In the genomic region with DNA sequence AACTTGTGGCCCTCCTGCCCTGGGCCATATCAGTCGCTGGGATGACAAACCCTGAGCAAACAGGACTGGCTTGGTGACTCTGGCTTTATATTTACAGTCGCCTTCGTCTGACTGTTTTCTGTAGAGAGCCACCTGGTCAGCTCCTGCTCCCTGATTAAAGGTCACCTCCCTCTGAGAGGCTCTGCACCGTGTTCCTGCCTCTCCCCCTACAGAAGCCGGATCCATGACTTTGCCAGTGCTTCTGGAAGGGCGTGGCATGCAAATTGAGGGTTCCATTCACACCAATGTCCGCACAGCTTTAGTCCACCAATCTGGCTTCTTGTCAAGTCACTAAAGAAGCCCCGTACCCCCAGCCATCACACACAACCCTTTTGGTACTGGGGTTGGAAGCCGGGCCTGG, we compare ENCODE assay signal across 19 mouse cellular contexts. TPM values are rescaled to one million over a fixed set of nuclear protein-coding genes. Genes with fewer than 3 reads are reported as not detected.
DNase-seq lines count a peak whose midpoint lies in the region; ATAC-seq and TF ChIP-seq lines count a peak whose summit lies in the region.
"Had no signal": no experiment of that assay in that cellular context is flagged by ENCODE, and none has a peak within 500 bp of the region (broad histone marks: within the 10 kb centered on the region; RNA-seq: fewer than 3 reads in every experiment).

No protein-coding gene starts in this region.

- H3K27ac ChIP-seq in hindbrain, embryonic 10.5 days: peak overlapping the region; percentile 26
- H3K27ac ChIP-seq in hindbrain, embryonic 13.5 days: no peak overlapping the region
- H3K27ac ChIP-seq in intestine, postnatal 0 days (ENCODE audit: low read depth, low read length): peak overlapping the region; percentile 63
- peak overlapping the region; percentile 34 for H3K27ac ChIP-seq in liver, postnatal 0 days (ENCODE audit: low read depth)
- H3K27ac ChIP-seq: hindbrain, embryonic 15.5 days; limb, embryonic 12.5 days; midbrain, embryonic 12.5 days had no signal

- no peaks in the 10 kb centered on the region for H3K9me3 ChIP-seq in hindbrain, embryonic 10.5 days
- H3K9me3 ChIP-seq in hindbrain, embryonic 13.5 days: no peaks in the 10 kb centered on the region
- no peaks in the 10 kb centered on the region for H3K9me3 ChIP-seq in intestine, postnatal 0 days (ENCODE audit: control insufficient read depth)
- no peaks in the 10 kb centered on the region for H3K9me3 ChIP-seq in liver, postnatal 0 days (ENCODE audit: low read length)
- H3K9me3 ChIP-seq: hindbrain, embryonic 15.5 days; limb, embryonic 12.5 days; midbrain, embryonic 12.5 days had no signal

- TF ChIP-seq CTCF in intestine, postnatal 0 days (IDR thresholded peaks at IDR 0.05; ENCODE audit: low read depth): no peak
- TF ChIP-seq CTCF in liver, postnatal 0 days (IDR thresholded peaks at IDR 0.05; ENCODE audit: low read depth): no peak

- H3K4me3 ChIP-seq in hindbrain, embryonic 10.5 days: no peak overlapping the region
- no peak overlapping the region for H3K4me3 ChIP-seq in hindbrain, embryonic 13.5 days
- no peak overlapping the region for H3K4me3 ChIP-seq in intestine, postnatal 0 days (ENCODE audit: low read depth, low read length)
- H3K4me3 ChIP-seq in liver, postnatal 0 days (ENCODE audit: low read depth, low read length): no peak overlapping the region
- H3K4me3 ChIP-seq: hindbrain, embryonic 15.5 days; limb, embryonic 12.5 days; midbrain, embryonic 12.5 days had no signal

- DNase-seq in hindbrain, embryonic 10.5 days (ENCODE audit: low spot score): no peak
- DNase-seq in ES-CJ7 (ENCODE audit: low read depth, low spot score): peak; percentile 80
- no peak for DNase-seq in liver, postnatal 0 days
- no peak for DNase-seq in left cerebral cortex, postnatal 4 days
- DNase-seq in adrenal gland, postnatal 14 days: no peak
- no peak for DNase-seq in thymus, postnatal 25 days
- DNase-seq: B cell, adult 2 months; cerebellum, adult 9-10 months; embryo, embryonic 11 days; forebrain, postnatal 0 days; gastrocnemius, postnatal 14 days; kidney, postnatal 10 days; layer of hippocampus, postnatal 36 days; right cerebral cortex, postnatal 4 days had no signal

- no peaks in the 10 kb centered on the region for H3K36me3 ChIP-seq in hindbrain, embryonic 10.5 days
- H3K36me3 ChIP-seq in hindbrain, embryonic 13.5 days: no peaks in the 10 kb centered on the region
- no peaks in the 10 kb centered on the region for H3K36me3 ChIP-seq in intestine, postnatal 0 days (ENCODE audit: control insufficient read depth, insufficient read depth)
- no peaks in the 10 kb centered on the region for H3K36me3 ChIP-seq in liver, postnatal 0 days (replicated peaks; ENCODE audit: insufficient read depth, low read length)
- H3K36me3 ChIP-seq: hindbrain, embryonic 15.5 days; limb, embryonic 12.5 days; midbrain, embryonic 12.5 days had no signal

- intact Hi-C loops in left cerebral cortex, postnatal 4 days (cut with DNase I): no loop called here

- no peak overlapping the region for H3K9ac ChIP-seq in hindbrain, embryonic 13.5 days
- H3K9ac ChIP-seq in intestine, postnatal 0 days (ENCODE audit: low read depth, low read length): no peak overlapping the region
- no peak overlapping the region for H3K9ac ChIP-seq in liver, postnatal 0 days (replicated peaks)
- H3K9ac ChIP-seq: forebrain, postnatal 0 days; hindbrain, embryonic 15.5 days; limb, embryonic 12.5 days; midbrain, embryonic 12.5 days had no signal

- H3K4me2 ChIP-seq in hindbrain, embryonic 13.5 days: no peak overlapping the region
- H3K4me2 ChIP-seq in intestine, postnatal 0 days (replicated peaks; ENCODE audit: low read depth): no peak overlapping the region
- no peak overlapping the region for H3K4me2 ChIP-seq in liver, postnatal 0 days (ENCODE audit: low read depth, low read length)
- H3K4me2 ChIP-seq: hindbrain, embryonic 15.5 days; limb, embryonic 12.5 days; midbrain, embryonic 12.5 days had no signal

- no peak for TF ChIP-seq EP300 in liver, postnatal 0 days (IDR thresholded peaks at IDR 0.05; ENCODE audit: low read depth)

- peaks cover 75% of the 10 kb centered on the region for H3K4me1 ChIP-seq in hindbrain, embryonic 10.5 days (replicated peaks)
- H3K4me1 ChIP-seq in hindbrain, embryonic 13.5 days (replicated peaks): peaks cover 55% of the 10 kb centered on the region
- H3K4me1 ChIP-seq in intestine, postnatal 0 days (replicated peaks; ENCODE audit: control insufficient read depth, insufficient read depth, low read length): peaks cover 4% of the 10 kb centered on the region; the same call in 1 of the 2 replicates
- peaks cover 30% of the 10 kb centered on the region for H3K4me1 ChIP-seq in liver, postnatal 0 days (ENCODE audit: insufficient read depth)

- ATAC-seq in hindbrain, embryonic 13.5 days (ENCODE audit: low FRiP score): no peak
- ATAC-seq in intestine, postnatal 0 days: peak; percentile 73
- peak; percentile 83 for ATAC-seq in liver, postnatal 0 days
- ATAC-seq: forebrain, postnatal 0 days had no signal

- H3K27me3 ChIP-seq in hindbrain, embryonic 10.5 days (ENCODE audit: insufficient read depth, poor library complexity, severe bottlenecking): 0 out of 2 replicates have a peak, but pooled peaks cover 3% of the 10 kb centered on the region
- H3K27me3 ChIP-seq in hindbrain, embryonic 13.5 days: 0 out of 2 replicates have a peak, but pooled peaks cover 3% of the 10 kb centered on the region
- no peaks in the 10 kb centered on the region for H3K27me3 ChIP-seq in intestine, postnatal 0 days (replicated peaks; ENCODE audit: control insufficient read depth, insufficient read depth, low read length)
- H3K27me3 ChIP-seq in liver, postnatal 0 days (ENCODE audit: insufficient read depth, low read length): no peaks in the 10 kb centered on the region
- H3K27me3 ChIP-seq: hindbrain, embryonic 15.5 days; limb, embryonic 12.5 days; midbrain, embryonic 12.5 days had no signal

- 58% methylated on average over 9 of the region's 9 CpGs for WGBS in hindbrain, embryonic 10.5 days
- WGBS in hindbrain, embryonic 13.5 days: 58% methylated on average over 9 of the region's 9 CpGs
- WGBS in intestine, postnatal 0 days: 39% methylated on average over 9 of the region's 9 CpGs
- WGBS in liver, postnatal 0 days (ENCODE audit: insufficient replicate concordance): 60% methylated on average over 9 of the region's 9 CpGs

RNA-seq across cellular contexts. Expression of a gene that starts 19.0 kb away (rescaled TPM):
- polyA plus RNA-seq in hindbrain, embryonic 10.5 days (2016; fragmentation: Nextera tagmentation; extraction: Ambion mirVana): 1.3 and 1.9 TPM in 2 replicates
- 7.1 and 8.3 TPM in 2 replicates for polyA plus RNA-seq in hindbrain, embryonic 13.5 days (2015; fragmentation: Nextera tagmentation; extraction: Ambion mirVana)
- 4.0 and 4.6 TPM in 2 replicates for polyA plus RNA-seq in intestine, postnatal 0 days (2015; fragmentation: Nextera tagmentation; extraction: Ambion mirVana)
- 3.7 and 3.8 TPM in 2 replicates for polyA plus RNA-seq in liver, postnatal 0 days (2015; fragmentation: Nextera tagmentation; extraction: Ambion mirVana)
- total RNA-seq in left cerebral cortex, postnatal 4 days (2021): 10 to 100 TPM; 26.5 to 28.8 TPM
- 10.5 and 10.6 TPM in 2 replicates for total RNA-seq in adrenal gland, postnatal 14 days (2021)

RNA-seq across cellular contexts. Expression of a gene that starts 35.5 kb away (rescaled TPM):
- polyA plus RNA-seq in hindbrain, embryonic 10.5 days (2016; fragmentation: Nextera tagmentation; extraction: Ambion mirVana): 20.9 and 23.9 TPM in 2 replicates
- polyA plus RNA-seq in hindbrain, embryonic 13.5 days (2015; fragmentation: Nextera tagmentation; extraction: Ambion mirVana): 29.4 and 34.0 TPM in 2 replicates
- polyA plus RNA-seq in intestine, postnatal 0 days (2015; fragmentation: Nextera tagmentation; extraction: Ambion mirVana): 21.3 and 25.0 TPM in 2 replicates
- 14.9 and 16.8 TPM in 2 replicates for polyA plus RNA-seq in liver, postnatal 0 days (2015; fragmentation: Nextera tagmentation; extraction: Ambion mirVana)
- 10 to 100 TPM; 32.5 to 34.1 TPM for total RNA-seq in left cerebral cortex, postnatal 4 days (2021)
- total RNA-seq in adrenal gland, postnatal 14 days (2021): 35.8 and 37.1 TPM in 2 replicates

RNA-seq across cellular contexts. Expression of a gene that starts 39.3 kb away (rescaled TPM):
- polyA plus RNA-seq in hindbrain, embryonic 10.5 days (2016; fragmentation: Nextera tagmentation; extraction: Ambion mirVana): 117 and 126 TPM in 2 replicates
- polyA plus RNA-seq in hindbrain, embryonic 13.5 days (2015; fragmentation: Nextera tagmentation; extraction: Ambion mirVana): 71.7 and 75.1 TPM in 2 replicates
- polyA plus RNA-seq in intestine, postnatal 0 days (2015; fragmentation: Nextera tagmentation; extraction: Ambion mirVana): 75.5 and 76.9 TPM in 2 replicates
- polyA plus RNA-seq in liver, postnatal 0 days (2015; fragmentation: Nextera tagmentation; extraction: Ambion mirVana): 53.9 and 54.3 TPM in 2 replicates
- total RNA-seq in left cerebral cortex, postnatal 4 days (2021): 10 to 100 TPM; 58.1 to 59.9 TPM
- 48.5 and 64.0 TPM in 2 replicates for total RNA-seq in adrenal gland, postnatal 14 days (2021)

RNA-seq across cellular contexts. Expression of a gene that starts 44.5 kb away (rescaled TPM):
- 57.5 and 71.8 TPM in 2 replicates for polyA plus RNA-seq in hindbrain, embryonic 10.5 days (2016; fragmentation: Nextera tagmentation; extraction: Ambion mirVana)
- polyA plus RNA-seq in hindbrain, embryonic 13.5 days (2015; fragmentation: Nextera tagmentation; extraction: Ambion mirVana): 79.3 and 84.7 TPM in 2 replicates
- polyA plus RNA-seq in intestine, postnatal 0 days (2015; fragmentation: Nextera tagmentation; extraction: Ambion mirVana): 16.7 and 17.8 TPM in 2 replicates
- polyA plus RNA-seq in liver, postnatal 0 days (2015; fragmentation: Nextera tagmentation; extraction: Ambion mirVana): 16.4 and 17.6 TPM in 2 replicates
- total RNA-seq in left cerebral cortex, postnatal 4 days (2021): 10 to 100 TPM; 46.2 to 49.9 TPM
- 65.2 and 85.1 TPM in 2 replicates for total RNA-seq in adrenal gland, postnatal 14 days (2021)
